Mouse (Mus musculus) T-helper 17 cell (primary cell): ENCODE measurements around the gene Mpp2.

Experiments used
- in situ Hi-C, 2 experiments: fragments of 300-600 bp; cut with MboI, MseI; formaldehyde crosslinking; loops; 1 replicate in 1 of 2; 2 replicates in 1 of 2; pipeline ENCODE4 v1.15.1; 2025; ENCODE audit warnings: high pct_unique_total_duplicates in 2 of 2

The Mpp2 gene

DNA sequence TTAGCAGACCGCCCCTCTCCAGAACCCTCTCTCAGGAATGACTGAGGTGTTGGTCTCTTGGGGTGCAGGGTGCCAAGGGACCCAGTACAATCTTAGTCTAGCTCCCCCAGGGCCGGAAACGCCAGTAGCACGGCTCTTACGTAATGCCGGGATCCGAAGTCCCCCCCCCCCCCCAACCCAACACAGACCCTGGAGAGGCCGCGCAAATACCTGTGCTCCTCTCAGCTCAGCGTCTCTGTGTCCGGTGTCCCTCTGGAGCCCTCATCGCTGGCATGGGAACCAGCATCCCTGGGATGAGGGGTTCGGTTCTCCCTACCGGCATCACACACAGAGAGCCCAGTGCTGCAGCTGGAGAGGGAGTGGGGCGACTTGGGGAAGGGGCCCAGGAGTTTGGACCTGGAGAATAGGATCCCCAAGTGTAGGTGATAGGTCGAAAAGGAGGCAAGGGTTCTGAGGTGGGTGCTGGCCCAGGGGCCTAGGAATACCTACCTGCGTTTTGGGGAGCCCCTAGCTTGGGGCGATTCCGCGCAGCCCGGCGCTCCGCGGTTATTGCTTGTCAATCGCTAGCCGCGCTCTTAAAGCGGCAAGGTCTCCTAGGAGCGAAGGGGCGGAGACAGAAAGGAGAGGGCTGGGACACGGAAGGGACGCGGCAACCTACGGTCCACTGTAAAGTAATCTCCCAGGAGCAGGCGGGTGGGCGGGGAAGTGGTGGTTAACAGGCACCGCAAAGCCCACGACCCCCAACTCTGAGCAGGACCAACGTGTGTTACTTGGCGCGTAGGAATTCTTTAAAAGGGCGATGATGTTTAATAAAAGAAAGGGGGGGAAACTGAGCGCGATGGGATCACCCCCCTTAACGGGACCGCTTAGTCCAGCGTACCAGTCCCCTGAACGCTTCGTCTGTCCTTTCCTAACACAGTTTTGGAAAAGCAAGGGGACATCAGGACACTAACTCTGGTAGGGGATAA lies at the start of gene Mpp2:
Gene Mpp2 (minus strand): TSS at position 585 of the 968 bp plus-strand sequence.
- in situ Hi-C loops, result no loop called here

DNA sequence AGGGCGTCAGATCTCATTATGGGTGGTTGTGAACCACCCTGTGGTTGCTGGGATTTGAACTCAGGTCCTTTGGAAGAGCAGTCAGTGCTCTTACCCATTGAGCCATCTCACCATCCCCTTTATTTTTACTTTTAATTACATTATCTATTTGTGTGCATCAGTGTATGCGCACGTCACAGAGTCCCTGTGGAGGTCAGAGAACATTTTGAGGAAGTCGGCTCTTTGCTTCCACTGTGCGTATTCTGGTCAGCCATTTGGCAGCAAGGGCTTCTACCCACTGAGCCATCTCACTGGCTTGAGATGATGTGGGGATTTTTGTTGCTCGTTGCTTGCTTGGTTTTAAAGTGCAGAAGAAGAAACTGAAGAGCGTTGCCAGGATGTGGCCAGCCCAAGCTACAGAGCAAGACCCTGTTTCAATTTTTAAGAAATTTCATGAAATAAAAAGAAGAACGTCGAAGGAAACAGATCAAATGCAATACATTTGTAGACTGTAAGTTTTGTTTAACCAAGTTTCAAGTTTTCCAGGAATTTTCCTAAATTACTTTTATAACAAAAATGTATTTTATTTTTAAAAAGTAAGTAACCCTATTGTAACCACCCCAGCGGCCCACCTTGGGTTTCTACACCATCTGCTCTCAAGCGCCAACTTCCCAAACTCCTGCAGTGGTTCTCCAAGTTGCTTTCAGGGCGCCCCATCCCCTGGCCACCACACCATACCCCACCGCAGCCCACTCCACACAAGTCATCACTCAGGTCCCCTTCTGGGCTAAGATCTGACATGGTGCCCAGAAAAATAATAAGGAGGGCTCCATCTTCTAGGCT lies 49.5 kb upstream of the Mpp2 start:
- in situ Hi-C loops, result loop anchor here (5.0 kb wide), 2 partner anchors 36 to 71 kb away; partner anchors contain the start of gene Ppy (in 1 of the 2)

DNA sequence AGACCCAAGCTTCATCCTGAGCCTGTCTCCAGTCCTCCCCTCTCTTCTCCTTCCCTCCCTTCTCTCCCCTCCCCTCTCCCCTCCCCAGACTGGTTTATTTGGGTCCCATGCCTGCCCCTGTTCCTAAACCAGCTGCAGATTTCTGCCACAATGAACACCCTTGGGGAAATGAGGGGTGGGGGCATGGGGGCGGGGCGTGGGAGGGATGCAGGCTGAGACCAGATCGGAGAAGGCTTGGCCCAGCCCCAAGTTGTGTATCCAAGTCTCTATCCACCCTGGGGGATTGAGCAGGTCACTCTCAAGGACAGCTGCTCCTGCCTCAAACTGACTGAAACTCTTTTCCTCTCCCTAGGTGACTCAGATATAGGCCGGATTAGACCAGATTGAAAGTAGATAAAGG lies 46.2 kb upstream of the Mpp2 start:
- in situ Hi-C loops, result no loop called here

- in situ Hi-C loops, result no loop called here
These were observed 29.1 kb upstream of the Mpp2 start for GRCm38 (mm10) chr11:102117386-102117785.

GRCm38 (mm10) chr11:102116241-102116640 lies 27.9 kb upstream of the Mpp2 start:
- in situ Hi-C loops, result no loop called here

DNA sequence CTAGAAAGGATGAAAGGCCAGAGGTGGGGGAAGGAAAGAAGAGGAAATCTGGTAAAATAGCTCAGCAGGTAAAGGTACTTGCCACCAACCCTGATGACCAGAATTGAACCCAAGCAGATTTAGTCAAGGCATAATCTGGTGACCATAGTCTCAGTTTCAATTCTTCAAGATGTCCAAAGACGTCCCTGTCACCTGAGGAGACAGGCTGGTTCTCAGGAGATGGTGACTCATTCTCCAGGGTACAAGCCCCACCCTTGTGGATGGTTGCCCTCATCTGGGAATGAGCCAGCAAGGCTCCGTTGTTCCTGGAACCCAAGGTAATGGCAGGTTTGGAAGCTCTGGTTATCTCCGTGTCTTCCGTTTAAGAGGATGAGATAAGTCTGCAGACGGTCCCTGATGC lies 23.3 kb upstream of the Mpp2 start:
- in situ Hi-C loops, result no loop called here

- in situ Hi-C loops, result loop anchor here in 1 of 2 experiments (10.0 kb wide), 1 partner anchor 413 kb away; no protein-coding TSS in a partner anchor
These were observed 19.4 kb upstream of the Mpp2 start, which contains the start of gene Pyy for GRCm38 (mm10) chr11:102107732-102108131. TSS of gene Pyy (minus strand) at chr11:102107832.

DNA sequence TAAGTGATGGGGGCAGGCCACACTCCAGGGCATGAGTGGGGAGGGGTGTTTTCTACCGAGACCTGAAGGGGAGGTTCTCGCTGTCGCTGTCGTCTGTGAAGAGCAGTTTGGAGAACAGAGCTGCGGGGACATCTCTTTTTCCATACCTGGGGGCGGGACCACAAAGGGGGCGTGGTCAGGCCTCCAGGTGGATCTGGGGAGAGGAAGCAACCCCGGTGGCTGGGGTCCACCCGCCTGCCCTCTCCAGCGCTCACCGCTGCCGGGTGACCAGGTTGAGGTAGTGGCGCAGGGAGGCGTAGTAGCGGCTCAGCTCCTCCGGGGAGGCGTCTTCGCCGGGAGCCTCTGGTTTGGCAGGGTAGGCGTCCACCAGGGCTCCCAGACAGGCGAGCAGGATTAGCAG lies 18.6 kb upstream of the Mpp2 start:
- in situ Hi-C loops, result loop anchor here in 1 of 2 experiments (10.0 kb wide), 1 partner anchor 412 kb away; no protein-coding TSS in a partner anchor

- in situ Hi-C loops, result loop anchor here (5.0 to 10.0 kb wide), 2 partner anchors 35 to 408 kb away; no protein-coding TSS in a partner anchor
These were observed 14.4 kb upstream of the Mpp2 start for GRCm38 (mm10) chr11:102102485-102103258.

- in situ Hi-C loops, result loop anchor here (5.0 to 10.0 kb wide), 2 partner anchors 36 to 406 kb away; no protein-coding TSS in a partner anchor
These were observed 12.9 kb upstream of the Mpp2 start, which contains the start of gene Ppy for GRCm38 (mm10) chr11:102101219-102101618. TSS of gene Ppy (minus strand) at chr11:102101319.

GRCm38 (mm10) chr11:102096887-102097391 lies 8.6 kb upstream of the Mpp2 start:
- in situ Hi-C loops, result no loop called here

DNA sequence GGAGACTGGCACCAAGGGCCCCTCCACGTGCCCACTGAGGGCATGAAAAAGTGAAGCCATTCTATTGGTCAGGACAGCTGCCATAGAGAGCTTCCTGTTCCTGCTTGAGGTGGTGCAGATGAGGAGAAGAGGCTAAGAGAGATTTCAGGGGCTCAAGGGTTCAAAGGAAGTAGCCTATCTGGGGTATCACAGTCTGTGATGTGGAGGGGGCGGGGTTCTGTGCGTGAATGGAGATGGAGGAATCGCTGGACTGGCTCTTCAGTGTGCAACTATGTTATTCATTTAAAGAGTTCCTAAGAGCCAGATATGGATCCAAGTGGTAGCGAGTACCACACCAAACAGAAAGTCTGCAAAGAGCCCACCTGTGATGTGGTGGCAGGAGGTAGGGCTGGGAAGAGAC lies 8.1 kb upstream of the Mpp2 start:
- in situ Hi-C loops, result no loop called here

DNA sequence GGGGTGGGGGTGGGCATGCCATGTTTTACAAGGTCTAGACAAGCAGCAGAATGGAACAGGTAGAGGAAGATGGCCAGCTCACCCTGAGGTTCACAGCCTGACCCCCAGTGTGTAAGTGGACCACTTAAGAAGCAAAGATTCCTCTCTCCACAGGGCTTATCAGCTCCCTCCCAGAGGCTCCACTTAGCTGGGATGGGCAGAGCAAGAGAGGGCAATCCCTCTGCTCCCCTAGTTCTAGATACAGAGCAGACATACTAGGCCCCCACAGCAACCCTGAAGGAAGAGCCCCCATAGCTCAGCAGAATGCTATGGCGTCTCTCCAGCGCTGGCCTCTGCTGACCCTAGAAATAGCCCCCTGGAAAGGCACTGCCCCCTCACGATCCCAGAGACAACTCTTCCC lies 7.4 kb upstream of the Mpp2 start:
- in situ Hi-C loops, result no loop called here

GRCm38 (mm10) chr11:102089088-102089808 lies 933 bp upstream of the Mpp2 start:
- in situ Hi-C loops, result no loop called here

DNA sequence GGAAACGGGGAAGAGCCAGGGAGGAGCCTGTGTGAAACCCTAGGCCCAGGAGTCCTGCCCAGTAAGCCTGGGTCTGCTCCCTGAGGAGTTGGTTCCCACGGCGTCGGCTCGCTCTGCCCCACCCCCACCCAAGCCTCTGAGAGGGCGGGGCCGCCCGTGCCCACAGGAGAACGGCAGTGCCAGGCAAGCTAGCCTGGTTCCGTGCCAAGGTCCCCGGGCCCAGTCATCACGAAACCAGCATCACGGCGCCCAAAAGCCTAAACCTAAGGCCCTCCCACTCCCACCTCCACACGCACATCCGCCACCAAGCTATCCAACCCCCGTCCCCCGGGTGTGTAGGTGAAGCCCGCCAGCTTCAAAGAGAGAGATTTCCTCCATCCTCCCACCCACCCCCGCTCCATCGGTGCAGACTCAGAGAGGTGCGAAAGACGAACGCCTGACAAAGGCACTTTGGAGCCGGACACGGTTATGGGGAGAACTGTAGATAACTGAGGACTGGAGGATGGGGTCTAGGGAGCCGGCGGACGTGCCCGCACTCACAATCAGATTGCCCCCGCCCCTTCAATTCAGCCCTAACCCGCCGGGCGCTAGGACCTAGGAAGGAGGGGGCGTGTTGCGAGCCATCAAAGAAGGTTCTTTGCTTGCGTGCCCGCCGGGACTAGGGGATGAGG lies 1.1 kb downstream of the Mpp2 start:
- in situ Hi-C loops, result no loop called here

- in situ Hi-C loops, result no loop called here
These were observed 2.0 kb downstream of the Mpp2 start for GRCm38 (mm10) chr11:102086331-102086730.

DNA sequence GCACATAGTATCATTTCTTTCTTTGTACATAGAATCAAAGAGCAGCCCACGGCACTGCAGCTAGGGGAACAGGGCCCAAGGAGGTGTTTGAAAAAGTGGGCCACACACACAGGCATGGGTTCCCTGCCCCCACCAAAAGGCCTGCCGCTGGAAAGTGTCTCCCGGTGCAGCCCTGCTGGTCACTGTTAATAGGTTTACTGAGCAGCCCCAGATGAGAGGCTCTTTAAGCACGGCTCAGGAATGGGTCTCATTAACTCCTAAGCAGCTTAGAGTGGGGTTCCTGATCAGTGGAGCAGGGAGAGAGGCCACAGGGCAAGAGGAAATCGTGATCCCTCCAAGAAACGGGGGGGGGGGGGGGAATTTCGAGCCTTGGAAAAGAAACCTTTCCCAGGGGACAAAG lies 4.2 kb downstream of the Mpp2 start:
- in situ Hi-C loops, result no loop called here

GRCm38 (mm10) chr11:102083193-102083592 lies 5.1 kb downstream of the Mpp2 start:
- in situ Hi-C loops, result no loop called here

- in situ Hi-C loops, result no loop called here
These were observed 6.0 kb downstream of the Mpp2 start for GRCm38 (mm10) chr11:102082322-102082721.

GRCm38 (mm10) chr11:102073722-102074121 lies 14.6 kb downstream of the Mpp2 start:
- in situ Hi-C loops, result no loop called here
